Mouse (Mus musculus) layer of hippocampus, adult 8-10 months (tissue): ENCODE measurements around the gene Sbsn. TPM values are rescaled to one million over a fixed set of nuclear protein-coding genes. Genes with fewer than 3 reads are reported as not detected.
"Not testable (repeated sequence)": the region's sequence is repeated elsewhere in the genome, so short reads cannot be mapped to it uniquely, and the experiment has no call there.

Source experiments
- DNase-seq, 2 experiments: peaks; one replicate each; pipeline ENCODE4 v3.0.0; 2022; ENCODE audit warnings: low spot score in 2 of 2
- total RNA-seq, 4 experiments: library from RNA; stranded (reverse); gene quantifications; 2 replicates each; pipeline ENCODE4 v1.2.4; 2022

Gene Sbsn
- total RNA-seq = 10 to 100 TPM in 1 of 4 experiments, 1 to 10 TPM in 3; 7.8 to 11.8 (median 8.4) TPM

DNA sequence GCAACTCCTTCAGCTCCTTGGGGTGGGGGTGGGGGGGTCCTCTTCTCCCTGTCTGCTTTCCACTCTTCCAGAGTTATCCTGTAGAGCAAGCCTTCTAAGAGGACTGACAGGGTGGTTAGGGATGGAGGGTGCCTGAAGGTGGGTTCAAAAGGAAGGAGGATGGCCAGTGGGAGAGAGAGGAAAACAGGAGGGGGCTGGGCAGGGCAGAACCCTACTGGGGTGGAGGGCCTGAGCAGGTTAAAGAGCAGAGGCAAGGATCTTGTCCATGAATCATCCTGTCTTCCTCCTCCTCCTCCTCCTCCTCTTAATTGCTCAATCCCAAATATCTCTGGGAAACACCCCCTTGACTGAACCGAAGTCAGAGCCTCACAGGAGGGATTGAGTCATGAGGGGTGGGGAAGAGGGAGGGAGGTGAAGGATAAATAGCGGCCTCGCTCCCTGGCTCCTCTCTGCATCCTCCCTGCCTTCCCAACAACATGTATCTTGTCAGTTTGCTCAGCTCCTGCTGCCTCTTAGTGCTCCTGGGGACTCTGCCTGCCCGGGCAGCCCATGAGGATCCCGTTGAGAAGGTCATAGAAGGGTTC is at the start of gene Sbsn:
Gene Sbsn (plus strand): TSS at position 386 of the 584 bp plus-strand sequence.
- DNase-seq = no peak

GRCm38 (mm10) chr7:30706214-30706882 is 44.9 kb upstream of the Sbsn start:
- no peak for DNase-seq

DNA sequence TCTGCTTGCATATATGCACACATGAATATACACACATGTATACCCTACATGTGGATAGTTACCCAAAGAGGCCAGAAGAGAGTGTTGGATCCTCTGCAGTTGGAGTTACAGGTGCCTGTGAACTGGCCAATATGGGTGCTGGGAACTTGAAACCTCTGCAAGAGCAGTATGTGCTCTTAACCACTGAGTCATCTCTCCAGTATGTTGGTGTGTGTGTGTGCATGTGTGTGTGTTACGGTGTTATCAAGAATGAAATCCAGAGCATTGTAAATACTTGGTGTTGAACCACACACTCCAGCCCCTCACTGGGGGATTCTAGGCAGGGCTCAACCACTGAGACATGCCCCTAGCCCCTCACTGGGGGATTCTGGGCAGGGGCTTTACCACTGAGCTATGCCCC is 43.8 kb upstream of the Sbsn start:
- DNase-seq = no peak

GRCm38 (mm10) chr7:30711942-30712341 is 39.3 kb upstream of the Sbsn start, which contains the start of gene Atp4a:
Atp4a (plus strand) TSS chr7:30712209.
- no peak for DNase-seq

DNA sequence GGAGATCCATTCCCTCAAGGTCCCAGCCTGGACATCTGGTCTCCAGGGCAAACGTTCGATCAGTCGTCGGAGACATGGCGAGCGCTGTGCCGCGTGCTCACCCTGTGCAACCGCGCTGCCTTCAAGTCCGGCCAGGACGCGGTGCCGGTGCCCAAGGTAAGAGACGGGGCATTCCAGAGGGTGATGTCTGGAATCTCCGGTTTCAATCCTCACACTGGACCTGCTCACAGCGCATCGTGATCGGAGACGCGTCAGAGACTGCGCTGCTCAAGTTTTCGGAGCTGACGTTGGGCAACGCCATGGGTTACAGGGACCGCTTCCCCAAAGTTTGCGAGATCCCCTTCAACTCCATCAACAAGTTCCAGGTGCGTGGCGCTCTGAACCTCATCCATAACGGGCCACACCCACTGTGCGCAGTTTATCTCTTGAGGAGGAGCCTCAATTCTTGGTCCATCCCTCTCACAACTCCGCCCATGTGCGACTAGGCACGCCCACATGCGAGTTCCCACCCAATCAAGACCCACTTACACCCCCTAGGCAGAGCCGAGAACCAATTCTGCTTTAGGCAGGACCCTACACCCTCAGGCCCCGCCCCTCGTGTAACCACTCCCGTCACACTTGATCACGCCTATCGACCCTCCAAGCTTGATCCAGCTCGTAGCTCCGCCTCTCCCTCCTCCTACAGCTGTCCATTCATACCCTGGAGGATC is 34.1 kb upstream of the Sbsn start:
- peak; percentile 27 to 36 for DNase-seq

DNA sequence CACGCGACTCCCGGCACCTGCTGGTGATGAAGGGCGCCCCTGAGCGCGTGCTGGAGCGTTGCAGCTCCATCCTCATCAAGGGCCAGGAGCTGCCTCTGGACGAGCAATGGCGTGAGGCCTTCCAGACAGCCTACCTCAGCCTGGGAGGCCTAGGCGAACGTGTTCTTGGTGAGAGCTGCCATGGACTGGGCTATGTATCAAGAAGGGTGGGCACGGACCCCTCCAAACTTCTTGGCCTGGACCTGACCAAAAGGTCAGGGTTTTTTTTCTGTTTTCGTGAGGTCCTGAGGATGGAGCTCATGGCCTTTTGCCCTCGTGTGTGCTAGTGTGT is 33.6 kb upstream of the Sbsn start:
- no peak for DNase-seq

- DNase-seq = no peak
Measured at GRCm38 (mm10) chr7:30719669-30720068, 31.6 kb upstream of the Sbsn start.

DNA sequence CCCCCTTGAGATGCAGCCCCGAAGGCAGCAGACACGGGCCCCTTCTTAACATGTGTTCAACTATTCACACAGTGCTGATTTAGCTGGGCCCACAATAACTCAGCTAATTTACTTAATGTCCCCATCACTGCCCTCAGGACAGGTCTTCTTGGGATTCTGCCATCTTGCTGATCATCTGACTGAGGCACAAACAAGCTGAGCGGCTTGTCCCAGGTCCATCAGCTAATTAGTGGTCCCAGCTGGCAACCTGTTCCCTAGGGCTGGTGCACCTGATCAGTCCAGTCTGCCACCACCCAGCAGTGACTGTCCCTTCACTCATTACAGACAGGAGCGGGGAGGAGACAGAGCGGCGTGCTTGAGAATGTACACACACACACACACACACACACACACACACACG is 30.0 kb upstream of the Sbsn start:
- DNase-seq = no peak

DNA sequence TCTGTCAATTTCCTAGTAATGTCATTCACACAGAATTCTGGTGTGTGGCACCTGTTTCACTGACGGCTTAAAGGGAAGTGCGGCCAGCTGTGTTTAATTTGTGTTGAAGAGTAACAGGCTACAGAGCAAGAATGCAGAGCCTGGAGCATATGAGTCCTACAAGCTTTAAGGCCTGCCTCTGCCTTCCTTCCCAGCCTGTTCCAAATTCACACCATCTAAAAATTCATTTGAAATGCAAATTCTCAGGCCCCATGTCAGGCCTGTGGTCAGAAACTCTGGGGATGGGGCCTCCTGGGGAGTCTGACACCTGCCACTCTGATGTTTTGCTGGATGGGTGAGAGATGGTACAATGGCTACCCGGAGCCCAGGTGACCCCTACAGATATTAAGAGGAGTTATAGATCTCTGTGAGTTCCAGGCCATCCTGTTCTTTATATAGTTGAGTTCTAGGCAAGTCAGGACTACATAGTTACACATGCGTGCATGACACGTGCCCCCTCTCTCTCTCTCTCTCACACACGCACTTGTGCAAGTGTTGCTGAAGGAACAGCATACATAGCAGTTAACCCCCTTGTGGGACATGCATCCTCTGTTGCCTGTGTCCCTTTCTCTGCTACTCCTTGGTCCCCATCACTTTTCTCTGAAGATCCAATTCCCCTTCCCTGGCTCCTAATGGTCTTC is 27.9 kb upstream of the Sbsn start:
- no peak for DNase-seq

- DNase-seq = no peak
Measured at GRCm38 (mm10) chr7:30728214-30728613, 23.1 kb upstream of the Sbsn start.

GRCm38 (mm10) chr7:30728739-30729395 is 22.4 kb upstream of the Sbsn start:
- DNase-seq = no peak

DNA sequence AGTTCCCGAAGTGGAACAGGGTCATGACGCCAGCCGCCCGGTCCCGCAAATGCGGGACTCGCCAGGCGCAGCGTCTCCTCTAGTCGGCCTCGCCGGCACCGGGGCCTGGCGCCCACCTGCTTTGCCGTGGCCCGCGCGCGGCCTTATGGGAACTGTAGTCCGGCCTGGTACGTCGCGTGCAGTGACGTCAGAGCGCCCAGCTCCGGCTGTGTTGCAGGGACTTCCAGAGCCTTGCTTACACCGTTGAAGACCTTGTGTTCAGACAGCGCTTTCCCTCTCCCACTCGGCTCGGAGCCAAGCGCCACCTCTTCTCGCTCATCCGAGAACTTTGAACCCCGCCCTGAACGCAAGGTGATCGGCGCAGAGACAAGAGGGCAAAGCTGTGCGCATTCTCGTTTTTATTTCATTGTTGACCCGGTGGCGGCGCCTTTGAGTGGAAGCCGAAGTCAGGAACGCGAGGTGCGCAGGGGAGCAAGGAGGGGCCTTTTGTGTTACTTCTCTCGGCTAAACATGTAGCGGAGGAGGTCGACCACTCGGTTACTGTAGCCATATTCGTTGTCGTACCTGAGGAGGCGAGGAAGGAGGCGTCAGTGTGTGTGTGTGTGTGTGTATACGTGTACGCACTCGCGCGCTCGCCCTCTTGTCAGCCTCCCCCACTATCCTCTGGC is 21.7 kb upstream of the Sbsn start, which contains the start of gene Tmem147:
Gene Tmem147 (minus strand): TSS at position 145 of the 668 bp plus-strand sequence.
- DNase-seq = peak; percentile 94 to 96

GRCm38 (mm10) chr7:30730064-30730722 is 21.1 kb upstream of the Sbsn start:
- not testable (repeated sequence) for DNase-seq

GRCm38 (mm10) chr7:30736211-30736610 is 15.1 kb upstream of the Sbsn start:
- DNase-seq = no peak

DNA sequence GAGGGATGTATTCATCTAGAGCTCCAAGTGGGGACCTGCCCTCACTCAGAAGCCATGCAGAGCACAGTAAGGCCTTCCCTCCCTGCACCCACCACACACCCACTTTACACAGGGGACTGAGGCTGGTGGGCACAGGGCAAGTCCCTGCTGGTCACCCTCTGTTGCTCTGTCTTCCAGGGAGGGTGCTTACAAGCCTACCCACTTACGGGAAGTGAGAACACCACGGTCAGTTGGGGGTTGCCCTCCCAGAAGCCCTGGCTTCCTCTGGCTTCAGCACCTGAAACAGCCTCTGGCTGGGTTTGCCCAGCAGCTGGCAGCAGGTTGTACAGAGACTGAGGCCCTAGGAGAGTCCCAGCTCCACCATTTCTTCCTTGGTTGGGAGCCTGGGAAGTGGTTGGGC is 8.7 kb upstream of the Sbsn start:
- DNase-seq = not testable (repeated sequence)

- not testable (repeated sequence) for DNase-seq
Measured at GRCm38 (mm10) chr7:30743617-30744016, 7.7 kb upstream of the Sbsn start, which contains the start of gene Gapdhs. Gapdhs (minus strand) TSS chr7:30743681.

DNA sequence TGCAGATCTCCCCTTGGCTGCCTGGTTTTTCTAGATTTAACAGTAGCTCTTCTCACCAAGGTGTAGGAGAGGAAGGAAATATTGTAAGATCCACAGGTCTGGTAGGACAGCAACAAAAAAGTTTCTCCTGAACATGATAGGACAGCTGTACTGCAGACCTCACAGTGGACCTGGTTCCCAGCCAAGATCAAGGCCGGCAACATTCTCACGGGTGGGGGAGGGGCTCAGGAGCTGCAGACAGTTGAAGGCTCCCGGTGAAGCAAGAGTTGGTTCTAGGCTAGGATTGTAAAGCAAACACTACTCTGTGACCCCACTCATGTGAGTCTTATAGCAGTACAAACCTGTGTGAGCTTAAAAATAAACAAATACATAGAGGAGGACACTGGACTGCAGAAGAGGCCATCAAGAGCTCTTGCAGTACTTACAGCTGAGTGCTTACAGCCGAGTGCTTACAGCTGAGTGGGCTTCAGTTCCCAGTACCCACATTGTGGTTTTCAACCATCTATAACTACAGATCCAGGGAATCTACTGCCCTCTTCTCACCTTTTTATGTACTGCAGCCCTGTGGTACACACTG is 7.2 kb upstream of the Sbsn start:
- no peak for DNase-seq

DNA sequence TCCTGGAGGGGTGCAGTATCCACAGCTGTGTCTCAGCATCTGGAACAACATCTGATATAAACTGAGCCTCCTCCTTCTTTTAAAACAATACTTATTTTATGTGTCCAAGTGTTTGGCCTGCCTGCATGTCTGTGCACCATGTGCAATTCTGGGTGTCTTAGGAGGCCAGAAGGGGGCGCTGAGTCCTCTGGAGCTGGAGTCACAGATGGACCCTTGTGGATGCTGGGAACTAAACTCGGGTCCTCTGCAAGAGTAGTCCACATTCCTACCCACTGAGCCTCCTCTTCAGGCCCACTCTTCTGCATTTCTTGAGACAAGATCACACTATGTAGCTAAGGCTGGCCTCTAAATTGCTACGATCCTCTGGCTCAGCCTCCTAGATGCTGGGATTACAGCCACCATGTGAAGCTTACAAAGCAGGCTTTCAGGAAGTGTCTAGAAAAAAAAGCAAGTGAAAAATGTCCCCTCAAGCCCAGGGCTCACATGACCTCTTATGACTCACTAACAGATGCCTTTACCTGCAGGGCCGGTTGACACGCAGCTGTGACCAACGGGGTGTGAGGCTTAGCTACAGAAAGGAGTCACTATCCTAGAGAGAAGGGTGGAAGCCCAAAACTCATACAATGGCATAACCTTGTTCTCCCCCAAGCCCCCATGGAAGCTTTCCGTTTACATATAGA is 3.6 kb upstream of the Sbsn start:
- DNase-seq = no peak
